Mouse (Mus musculus) left cerebral cortex, adult 11 months (tissue): ENCODE measurements at regions not wholly inside any gene's neighbourhood (a gene's known extent, or its start where the extent isn't known, plus 50 kb on each side); places are given as distances from the start of the nearest gene placed in this dataset.

ENCODE experiments used
- DNase-seq: peaks from one replicate; pipeline ENCODE4 v3.0.0; 2022; ENCODE audit warnings: low spot score

DNA sequence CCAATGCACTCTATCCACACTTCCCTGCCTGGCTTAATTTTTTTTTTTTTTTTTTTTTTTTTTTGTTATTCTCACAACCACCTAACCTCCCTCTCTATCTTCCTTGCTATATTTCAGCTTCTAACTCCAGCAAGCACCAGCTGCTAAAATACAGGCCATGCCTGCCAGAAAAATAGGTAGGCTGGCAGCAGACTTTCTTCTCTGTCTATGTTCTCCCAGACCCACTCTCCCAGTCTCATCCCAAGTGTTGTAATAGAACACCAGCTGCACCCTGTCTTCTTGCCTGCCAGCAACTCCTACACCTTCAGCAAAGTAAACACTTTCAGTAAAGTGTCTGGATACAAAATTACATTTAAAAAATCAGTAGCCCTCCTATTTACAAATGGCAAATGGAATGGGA lies 1041.8 kb downstream of the Pcdh19 start:
- DNase-seq = peak; percentile 13

GRCm38 (mm10) chrX:132596925-132597324 lies 1091.9 kb downstream of the Pcdh19 start:
- DNase-seq = no peak

DNA sequence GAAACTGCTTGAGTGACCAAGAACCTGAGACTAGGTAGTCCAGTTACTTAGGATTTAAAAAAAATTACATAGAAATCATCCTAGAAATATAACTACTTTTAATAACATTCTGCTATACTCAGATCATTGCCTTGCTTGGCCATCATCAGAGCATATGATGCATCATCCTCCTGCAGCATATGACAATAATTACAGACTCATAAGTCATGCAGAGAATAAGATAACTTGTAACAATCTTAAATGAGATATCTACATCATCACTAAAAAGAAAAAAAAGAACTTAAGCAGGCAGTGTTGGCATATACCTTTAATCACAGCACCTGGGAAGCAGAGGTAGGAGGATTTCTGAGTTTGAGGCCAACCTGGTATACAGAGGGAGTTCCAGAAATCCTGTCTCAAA lies 1092.4 kb downstream of the Pcdh19 start:
- no peak for DNase-seq

DNA sequence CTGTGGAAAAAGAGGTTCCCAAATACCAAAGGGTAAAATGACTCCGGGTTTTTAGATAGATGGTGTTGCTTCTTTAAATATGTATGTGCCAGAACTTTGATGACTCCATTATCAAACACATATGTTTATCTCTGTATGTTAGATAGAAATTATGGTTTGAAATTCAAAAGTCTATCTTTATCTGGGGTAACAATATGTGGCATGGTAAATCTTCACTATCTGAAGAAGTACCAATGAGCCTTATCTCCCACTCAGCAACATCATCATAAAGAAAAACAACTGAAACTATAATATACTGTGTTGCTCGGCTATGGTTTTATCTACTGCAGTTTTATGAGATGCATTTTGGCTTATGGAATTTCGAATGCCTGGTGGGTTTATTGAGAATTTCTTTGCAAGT lies 1114.7 kb downstream of the Pcdh19 start:
- no peak for DNase-seq
